8 mouse cellular contexts compared by ENCODE assay signal in the genomic region with DNA sequence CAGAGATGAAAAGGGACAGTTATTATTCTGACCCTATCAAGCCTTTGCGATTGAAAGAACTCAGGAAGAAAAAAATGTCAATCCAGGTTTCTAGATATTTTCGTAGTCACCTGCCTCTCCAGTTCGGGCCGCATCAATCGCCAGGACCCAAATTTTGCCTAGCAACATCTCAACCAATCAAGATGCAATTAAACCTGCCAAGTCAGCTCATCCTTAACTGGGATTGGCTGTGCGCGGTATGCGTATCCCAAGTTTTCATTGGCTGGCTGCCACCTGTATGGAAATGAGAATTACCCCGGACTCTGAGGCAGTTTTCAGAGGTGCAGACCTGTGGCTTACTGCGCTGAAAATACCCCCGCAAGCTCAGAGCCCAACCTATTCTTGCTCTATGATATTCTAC. TPM values are rescaled to one million over a fixed set of nuclear protein-coding genes. Genes with fewer than 3 reads are reported as not detected.
A peak's percentile ranks its signal among the peaks of the same experiment; 100 is the strongest.
DNase-seq lines count a peak whose midpoint lies in the region; ATAC-seq and TF ChIP-seq lines count a peak whose summit lies in the region.

No protein-coding gene starts in this region.

- H3K4me1 ChIP-seq in hindbrain, embryonic 15.5 days (replicated peaks), result peaks cover 36% of the 10 kb centered on the region
- no peaks in the 10 kb centered on the region; the same call in 1 of the 2 replicates for H3K4me1 ChIP-seq in lung, postnatal 0 days (ENCODE audit: insufficient read depth, low read depth, low read length)

- no peaks in the 10 kb centered on the region for H3K36me3 ChIP-seq in hindbrain, embryonic 15.5 days
- no peaks in the 10 kb centered on the region for H3K36me3 ChIP-seq in lung, postnatal 0 days (ENCODE audit: insufficient read depth, low read length)

- H3K27ac ChIP-seq in hindbrain, embryonic 15.5 days (replicated peaks), result peak overlapping the region; percentile 83
- no peak overlapping the region for H3K27ac ChIP-seq in lung, postnatal 0 days (ENCODE audit: low read length)

- H3K27me3 ChIP-seq in hindbrain, embryonic 15.5 days, result peaks cover 47% of the 10 kb centered on the region
- peaks cover 57% of the 10 kb centered on the region for H3K27me3 ChIP-seq in lung, postnatal 0 days (replicated peaks; ENCODE audit: insufficient read depth, low read length)

- no peaks in the 10 kb centered on the region for H3K9me3 ChIP-seq in hindbrain, embryonic 15.5 days
- H3K9me3 ChIP-seq in lung, postnatal 0 days (ENCODE audit: low read length), result no peaks in the 10 kb centered on the region

- WGBS in hindbrain, embryonic 15.5 days, result under 1% methylated on average over 11 of the region's 11 CpGs
- under 1% methylated on average over 11 of the region's 11 CpGs for WGBS in lung, postnatal 0 days

- no peak overlapping the region for H3K9ac ChIP-seq in hindbrain, embryonic 15.5 days
- no peak overlapping the region for H3K9ac ChIP-seq in lung, postnatal 0 days (replicated peaks; ENCODE audit: low read depth)

- ATAC-seq in hindbrain, embryonic 15.5 days (ENCODE audit: low FRiP score, low read depth), result peak; percentile 64
- ATAC-seq in lung, postnatal 0 days, result peak; percentile 69

- H3K4me2 ChIP-seq in hindbrain, embryonic 15.5 days, result peak overlapping the region; percentile 75
- H3K4me2 ChIP-seq in lung, postnatal 0 days (replicated peaks; ENCODE audit: low read depth, low read length), result 0 out of 2 replicates have a peak overlapping the region, but pooled peaks have one; percentile 75

- peak; percentile 73 for DNase-seq in Muller cell, postnatal 12 days (ENCODE audit: inconsistent ontology term)
- DNase-seq in cerebellum, adult 18-20 months, result peak; percentile 87 to 94
- DNase-seq in forelimb bud, embryonic 11.5 days (ENCODE audit: low read depth, low spot score), result peak; percentile 69
- DNase-seq in layer of hippocampus, postnatal 36 days, result peak; percentile 71 to 78
- peak; percentile 73 for DNase-seq in lung, postnatal 0 days (ENCODE audit: low spot score)
- peak; percentile 81 to 84 for DNase-seq in right cerebral cortex, adult 2 months (ENCODE audit: low spot score in 2 of 2)
- DNase-seq in spleen, postnatal 10 days (ENCODE audit: low spot score in 2 of 2), result no peak

- no peak for TF ChIP-seq CTCF in lung, postnatal 0 days (IDR thresholded peaks at IDR 0.05)

- peak overlapping the region; percentile 44 for H3K4me3 ChIP-seq in hindbrain, embryonic 15.5 days
- peak overlapping the region; percentile 42; the same call in 1 of the 2 replicates for H3K4me3 ChIP-seq in lung, postnatal 0 days (ENCODE audit: low read depth, low read length)

- no peak for TF ChIP-seq EP300 in lung, postnatal 0 days (IDR thresholded peaks at IDR 0.05)

RNA-seq across cellular contexts. Expression of gene Atp5g2, which starts 21.4 kb away (rescaled TPM):
- polyA plus RNA-seq in hindbrain, embryonic 15.5 days (2015; fragmentation: Nextera tagmentation; extraction: Ambion mirVana), result 44.4 and 51.0 TPM in 2 replicates
- 10 to 100 TPM; 10.6 to 17.2 TPM for total RNA-seq in layer of hippocampus, postnatal 36 days (2021)
- polyA plus RNA-seq in lung, postnatal 0 days (2015; fragmentation: Nextera tagmentation; extraction: Ambion mirVana), result 48.6 and 49.8 TPM in 2 replicates

RNA-seq across cellular contexts. Expression of gene Calcoco1, which starts 28.4 kb away (rescaled TPM):
- 40.3 and 43.3 TPM in 2 replicates for polyA plus RNA-seq in hindbrain, embryonic 15.5 days (2015; fragmentation: Nextera tagmentation; extraction: Ambion mirVana)
- total RNA-seq in layer of hippocampus, postnatal 36 days (2021), result 10 to 100 TPM; 86.7 to 89.8 TPM
- polyA plus RNA-seq in lung, postnatal 0 days (2015; fragmentation: Nextera tagmentation; extraction: Ambion mirVana), result 92.3 and 99.4 TPM in 2 replicates

Comparison
In these comparisons a context has a peak if more than half of its experiments do, and no peak if none do; other contexts are left out.
1. DNase-seq: peak in Muller cell, postnatal 12 days (single experiment), cerebellum, adult 18-20 months (2 of 2), forelimb bud, embryonic 11.5 days (single experiment), layer of hippocampus, postnatal 36 days (2 of 2), lung, postnatal 0 days (single experiment) and right cerebral cortex, adult 2 months (2 of 2); none in spleen, postnatal 10 days (0 of 2).